Mouse (Mus musculus): Measurements from ENCODE around the gene Spata1.
"Not testable (repeated sequence)": the region's sequence is repeated elsewhere in the genome, so short reads cannot be mapped to it uniquely, and the experiment has no call there.

The Spata1 gene

DNA sequence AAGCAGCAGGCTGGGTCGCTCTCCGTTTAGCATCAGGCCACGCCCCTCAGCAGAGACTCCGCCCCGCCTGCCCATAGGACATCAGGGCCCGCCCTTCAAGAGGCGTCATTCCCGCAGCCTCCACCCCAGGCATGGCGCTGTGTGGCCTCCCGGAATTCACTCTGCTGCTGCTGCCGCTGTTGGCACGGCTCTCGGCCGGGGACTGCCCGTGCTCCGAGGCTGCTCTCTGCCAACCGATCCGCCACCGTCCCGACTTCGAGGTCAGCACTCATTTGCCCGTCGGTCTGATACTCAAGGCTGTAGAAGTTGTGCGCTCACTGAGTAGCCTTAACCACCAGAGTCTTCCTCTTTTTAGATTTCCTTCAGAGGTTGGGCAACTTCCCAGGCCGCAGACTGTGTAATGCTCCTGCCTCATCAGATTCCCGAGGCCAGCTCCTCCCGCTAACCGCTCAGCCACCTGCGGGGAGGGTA lies 49.1 kb downstream of the Spata1 start:
- DNase-seq = peak; percentile 82 to 86

DNA sequence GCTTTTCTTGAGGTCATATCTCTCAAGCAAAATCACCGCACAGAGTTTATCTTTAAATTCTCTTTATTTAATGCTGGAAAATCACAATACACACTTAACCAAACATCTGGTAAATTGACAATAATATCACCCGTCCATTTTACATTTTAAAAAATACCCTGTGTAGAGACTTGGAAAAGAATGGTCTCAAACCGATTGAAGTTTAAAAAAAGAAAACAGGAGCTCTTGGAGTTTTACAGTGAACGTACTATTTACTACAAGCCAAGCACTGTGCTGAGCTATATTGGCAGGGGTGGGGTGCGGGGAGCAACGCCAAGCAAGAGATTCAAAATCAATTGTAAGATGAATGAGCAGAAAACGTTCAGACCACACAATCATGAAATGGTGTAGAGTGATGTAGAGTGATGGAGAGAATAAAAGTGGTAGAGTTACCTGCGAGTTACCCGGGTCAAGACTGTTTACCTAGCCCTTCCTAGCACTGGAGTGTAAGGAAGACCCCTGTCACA lies 49.8 kb downstream of the Spata1 start, which contains the start of gene Ctbs:
Ctbs (plus strand) TSS at position 51 of the 506 bp plus-strand sequence.
- no peak for DNase-seq

DNA sequence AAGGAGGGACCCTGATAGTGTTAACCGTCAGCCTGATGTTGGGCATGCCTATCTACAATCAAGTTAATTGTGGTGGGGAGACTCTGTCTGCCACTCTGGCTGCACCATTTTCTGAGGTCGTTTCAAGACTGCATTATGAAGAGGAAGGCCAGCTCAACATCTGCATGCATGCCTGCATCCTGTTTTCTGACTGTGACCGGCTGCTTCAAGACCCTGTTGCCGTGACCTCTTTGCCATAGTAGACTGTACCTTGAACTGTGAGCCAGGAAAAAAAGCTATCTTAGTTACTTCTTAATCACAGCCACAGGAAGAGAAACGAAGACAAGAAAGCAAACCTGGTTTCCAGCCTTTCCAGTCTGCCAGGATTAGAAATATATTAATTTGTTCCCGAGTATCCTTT lies 50.6 kb downstream of the Spata1 start:
- DNase-seq = no peak

DNA sequence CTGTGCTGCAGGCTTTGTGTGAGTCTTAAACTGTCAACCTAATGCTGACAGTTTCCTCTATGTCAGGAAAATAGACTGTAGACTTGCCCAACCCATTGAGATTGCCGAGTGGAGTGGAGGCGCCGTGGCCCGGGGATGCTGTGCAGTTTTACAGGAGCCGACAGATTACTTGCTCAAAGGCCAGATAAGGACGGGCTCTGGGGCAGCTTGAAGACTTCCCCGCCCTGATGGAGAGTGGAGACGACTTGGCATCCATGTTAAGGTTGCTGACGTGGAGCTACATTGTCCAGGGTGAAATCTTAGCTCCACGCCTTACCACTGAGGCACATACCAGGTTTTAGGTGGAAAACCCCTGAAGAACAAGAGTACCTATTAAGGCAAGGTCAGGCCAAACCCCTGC lies 51.2 kb downstream of the Spata1 start:
- no peak for DNase-seq

DNA sequence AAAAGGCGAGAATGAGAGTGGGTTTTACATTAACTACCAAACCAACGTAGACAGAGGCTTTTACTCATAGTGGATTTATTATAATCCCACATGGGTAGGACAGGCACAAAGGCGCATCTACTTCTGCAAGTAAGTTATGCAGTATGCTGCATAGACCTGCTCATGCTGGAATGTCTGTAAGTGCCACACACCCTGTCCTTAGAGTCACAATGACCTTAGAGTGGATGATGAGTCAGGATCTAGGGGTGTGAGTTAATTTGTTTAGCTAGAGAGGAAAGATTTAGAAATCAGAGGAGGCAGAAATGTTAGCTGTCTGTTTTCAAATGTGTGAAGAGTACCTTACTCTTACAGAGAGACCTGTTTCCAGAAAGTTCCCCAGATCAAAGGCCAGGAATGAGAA lies 52.0 kb downstream of the Spata1 start:
- no peak for DNase-seq

DNA sequence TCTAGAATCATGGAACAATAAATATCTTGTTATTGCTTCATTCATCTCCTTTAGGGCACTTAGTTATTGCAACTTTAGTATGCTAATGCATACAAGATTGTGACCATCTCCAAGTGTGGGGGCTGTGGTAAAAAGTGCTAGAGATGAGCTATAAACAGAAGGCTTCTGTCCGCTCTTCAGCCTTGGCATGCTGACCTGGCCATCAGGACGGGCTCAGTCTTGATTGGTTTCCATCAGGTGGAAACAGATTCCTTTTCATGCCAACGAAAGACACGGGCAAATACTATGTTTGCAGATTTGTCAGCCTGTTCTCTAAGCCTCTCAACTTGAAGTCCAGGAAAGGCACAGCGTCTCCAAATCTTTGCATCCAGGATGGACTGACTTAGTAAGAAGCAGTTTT lies 52.4 kb downstream of the Spata1 start:
- DNase-seq = no peak

DNA sequence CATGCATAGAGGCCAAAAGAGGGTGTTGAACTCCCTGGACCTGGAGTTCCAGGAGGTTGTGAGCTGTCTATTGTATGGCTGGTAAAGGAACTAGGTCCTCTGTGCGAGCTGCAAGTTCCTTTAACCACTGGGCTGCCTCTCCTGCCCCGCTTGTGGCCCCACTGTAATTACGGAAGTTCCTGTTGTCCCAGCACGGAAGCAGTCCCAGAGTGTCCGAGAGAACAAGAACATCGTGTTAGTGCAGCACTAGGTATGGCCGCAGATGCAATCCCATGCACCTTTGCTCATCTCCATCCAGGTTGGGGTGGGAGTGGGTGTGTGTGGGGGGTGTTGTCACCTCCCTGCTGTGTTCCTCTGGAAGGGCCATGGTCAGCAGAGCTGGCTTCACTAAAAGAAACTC lies 54.7 kb downstream of the Spata1 start:
- DNase-seq = no peak

DNA sequence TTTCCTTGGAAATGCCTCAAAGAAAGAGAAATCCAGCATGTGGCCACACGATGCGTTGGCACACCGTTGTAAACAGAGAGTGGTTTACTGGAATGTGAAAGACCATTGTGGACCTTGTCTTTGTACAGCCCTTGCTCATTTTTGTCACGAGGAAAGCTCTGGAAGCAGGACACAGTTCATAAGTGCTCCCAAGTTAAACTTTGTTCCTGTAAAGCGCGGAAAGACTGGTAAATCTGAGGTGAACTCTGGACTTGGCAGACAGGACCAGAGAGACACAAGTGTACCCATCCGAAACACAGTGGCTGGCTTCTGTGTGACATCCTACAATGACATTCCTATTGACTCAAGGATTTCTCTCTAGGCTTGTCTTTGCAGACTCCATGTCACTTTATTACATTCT lies 56.2 kb downstream of the Spata1 start:
- no peak for DNase-seq

DNA sequence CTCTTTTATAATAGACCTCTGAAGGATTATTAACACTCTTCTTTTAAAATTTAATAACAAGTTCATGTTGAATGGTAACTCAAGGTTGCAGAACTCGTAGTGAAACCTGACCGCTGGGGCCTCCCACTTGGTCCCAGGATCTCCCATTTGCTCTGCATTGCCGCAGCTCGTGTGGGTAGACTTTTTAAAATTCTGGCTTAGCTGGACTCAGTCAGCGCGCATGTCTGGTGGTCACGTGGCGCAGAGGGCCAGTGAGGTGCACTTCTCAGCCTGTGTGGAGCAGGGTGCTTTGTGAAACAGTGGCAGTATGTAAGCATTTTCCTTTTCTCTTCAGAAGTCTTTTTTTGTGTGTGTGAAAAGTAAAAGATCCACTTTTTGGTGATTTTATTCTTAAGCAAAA lies 56.6 kb downstream of the Spata1 start:
- no peak for DNase-seq

DNA sequence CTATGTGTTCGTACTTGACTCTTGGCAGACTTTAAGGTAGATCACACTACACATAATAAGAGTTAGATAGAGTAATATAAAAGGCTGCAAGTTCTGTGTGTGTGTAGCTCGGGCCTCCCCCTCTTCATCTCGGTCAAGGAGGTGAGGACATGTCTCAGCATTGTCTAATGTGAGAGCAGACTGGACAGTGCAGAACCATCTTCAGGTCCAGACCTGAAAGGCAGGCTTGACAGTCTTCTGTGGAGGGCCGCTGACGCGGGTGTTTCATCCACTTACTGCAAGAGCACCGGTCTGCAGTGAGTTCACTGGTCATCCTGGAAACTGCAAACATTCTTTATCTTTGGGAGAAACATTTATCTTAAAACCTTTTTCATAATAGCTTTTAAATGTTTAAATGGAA lies 57.1 kb downstream of the Spata1 start:
- DNase-seq = no peak

DNA sequence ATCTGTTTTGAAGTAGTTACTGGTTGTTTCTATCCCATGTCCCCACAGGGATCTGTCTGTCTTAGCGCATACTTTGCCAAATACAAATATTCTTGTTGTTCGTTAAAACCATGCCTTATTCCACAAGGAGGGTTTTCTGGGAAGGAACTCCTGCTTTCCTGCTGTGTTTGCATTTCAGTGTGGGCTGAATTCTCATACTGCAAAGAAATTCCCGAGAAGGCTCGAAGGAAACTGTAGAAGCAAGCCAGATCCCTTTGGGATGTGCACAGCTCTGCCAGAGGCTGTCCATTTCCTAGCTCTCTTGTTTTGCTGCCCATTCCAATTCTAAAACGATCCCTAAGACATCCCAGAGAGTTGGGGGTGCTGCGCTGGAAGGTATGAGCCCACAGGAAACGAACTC lies 59.1 kb downstream of the Spata1 start:
- DNase-seq = no peak

DNA sequence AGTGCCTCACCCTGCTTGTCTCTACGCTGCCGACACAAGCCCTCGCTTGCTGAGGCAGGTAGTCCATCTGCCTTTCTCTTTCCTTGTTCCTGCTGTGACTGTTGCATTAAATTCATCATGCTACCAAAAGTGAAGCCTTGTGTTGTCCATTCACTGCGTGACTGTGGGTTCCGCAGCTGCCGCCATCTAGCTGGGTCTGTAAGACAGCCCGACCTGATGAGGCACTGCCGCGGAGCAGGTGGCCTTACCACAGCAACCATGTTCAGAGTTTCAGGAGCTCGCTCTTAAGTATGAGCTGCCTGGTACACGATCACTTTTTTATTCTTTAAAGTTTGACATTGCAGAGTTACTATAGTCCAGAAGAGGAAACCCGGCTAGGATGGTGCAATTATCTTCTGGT lies 59.5 kb downstream of the Spata1 start:
- no peak for DNase-seq

DNA sequence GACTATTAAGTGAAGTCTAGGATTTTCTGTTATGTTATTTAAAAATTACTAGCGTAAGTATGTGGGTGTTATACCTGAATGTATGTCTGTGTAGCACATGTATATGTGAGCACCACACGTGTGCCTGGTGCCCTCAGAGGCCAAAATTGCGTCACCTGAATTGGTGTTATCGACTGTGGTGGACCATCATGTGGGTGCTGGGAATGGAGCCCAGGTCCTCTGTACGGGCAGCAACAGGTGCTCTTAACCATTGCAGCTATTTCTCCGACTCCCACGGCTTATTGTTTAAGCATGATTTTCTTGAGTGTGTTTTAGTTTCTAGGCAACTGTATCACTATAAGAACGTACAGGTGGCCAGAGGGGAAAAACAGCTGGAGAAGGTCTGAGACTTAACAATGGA lies 63.4 kb downstream of the Spata1 start:
- DNase-seq = no peak

DNA sequence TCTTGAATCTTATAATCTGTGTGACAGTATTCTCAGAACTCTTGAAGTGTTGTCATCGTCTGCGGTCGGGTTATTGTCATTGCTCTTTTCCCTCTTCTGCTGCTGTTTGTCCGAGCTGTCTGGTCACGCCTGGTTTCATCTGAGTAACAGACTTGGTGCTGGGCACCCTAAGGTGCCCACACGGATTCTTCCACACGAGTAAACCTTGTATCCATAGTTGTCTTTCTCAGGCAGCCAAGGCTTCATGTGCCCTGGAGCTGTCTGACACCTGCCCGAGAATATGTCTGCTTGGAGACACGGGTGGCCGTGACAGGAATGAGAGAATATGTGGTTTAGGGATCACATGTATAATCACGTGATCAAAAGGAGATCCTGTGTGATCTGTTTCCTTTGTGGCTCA lies 64.0 kb downstream of the Spata1 start:
- no peak for DNase-seq

DNA sequence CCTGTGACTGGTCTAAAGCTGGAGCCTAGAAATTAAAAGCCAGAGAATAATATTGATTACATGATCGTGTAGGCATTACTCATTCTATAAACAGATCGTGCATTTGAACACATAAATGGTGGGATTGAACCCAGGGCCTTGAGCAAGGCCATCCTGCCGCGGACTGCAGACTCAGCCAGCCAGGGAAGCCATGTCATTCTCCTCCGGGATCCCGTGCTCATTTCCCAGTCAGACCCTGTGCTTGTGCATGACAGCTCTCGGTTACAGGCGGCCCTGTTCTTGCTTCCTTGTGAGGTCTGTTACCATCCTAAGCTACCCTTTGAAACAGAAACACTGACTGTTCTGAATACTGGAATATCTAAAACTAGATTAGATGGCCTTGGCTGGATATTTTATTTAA lies 64.9 kb downstream of the Spata1 start:
- no peak for DNase-seq

DNA sequence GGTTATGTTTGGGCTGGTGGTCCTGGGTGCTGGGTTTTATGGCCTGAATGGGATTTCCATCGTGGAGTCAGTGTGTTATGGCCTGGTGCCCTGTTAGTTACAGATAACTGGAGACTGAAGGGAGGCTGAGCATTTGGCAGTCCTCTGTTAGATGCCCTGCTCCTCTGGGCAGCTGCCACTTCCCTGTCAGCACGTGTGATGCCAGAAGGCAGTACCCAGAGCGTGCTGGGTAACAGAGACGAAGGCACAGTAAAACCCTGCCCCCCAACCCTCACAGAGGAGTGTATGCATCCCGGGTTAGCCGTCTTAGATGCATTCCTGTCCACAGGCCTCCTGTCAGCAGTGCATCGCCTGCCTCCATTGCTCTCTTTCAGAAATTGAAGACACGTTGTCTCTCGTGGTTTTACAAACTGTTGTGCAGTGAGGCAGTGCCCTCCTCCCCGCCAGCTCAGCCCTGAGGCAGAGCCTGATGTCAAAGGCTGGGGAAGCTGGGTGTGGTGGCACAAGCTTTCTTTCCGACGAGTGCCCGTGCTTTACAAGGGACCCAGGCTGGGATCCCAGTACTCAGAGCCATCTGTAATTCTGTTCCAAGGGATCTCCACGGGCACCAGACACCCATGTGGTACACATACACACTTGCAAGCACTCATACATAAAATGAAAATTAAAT lies 65.7 kb downstream of the Spata1 start:
- no peak for DNase-seq

DNA sequence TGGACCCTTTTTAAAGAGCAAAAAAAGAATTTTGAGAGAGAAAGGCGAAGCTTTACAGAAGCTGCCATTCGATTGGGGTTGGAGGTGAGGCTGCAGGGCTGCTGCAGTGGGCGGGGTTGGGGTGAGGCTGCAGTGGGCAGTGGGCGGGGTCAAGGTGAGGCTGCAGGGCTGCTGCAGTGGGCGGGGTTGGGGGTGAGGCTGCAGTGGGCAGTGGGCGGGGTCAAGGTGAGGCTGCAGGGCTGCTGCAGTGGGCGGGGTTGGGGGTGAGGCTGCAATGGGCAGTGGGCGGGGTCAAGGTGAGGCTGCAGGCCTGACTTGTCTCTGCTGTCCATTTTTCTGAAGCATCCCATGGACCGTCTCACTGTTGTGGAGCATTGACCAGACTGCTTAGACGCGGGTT lies 66.5 kb downstream of the Spata1 start:
- not testable (repeated sequence) for DNase-seq

DNA sequence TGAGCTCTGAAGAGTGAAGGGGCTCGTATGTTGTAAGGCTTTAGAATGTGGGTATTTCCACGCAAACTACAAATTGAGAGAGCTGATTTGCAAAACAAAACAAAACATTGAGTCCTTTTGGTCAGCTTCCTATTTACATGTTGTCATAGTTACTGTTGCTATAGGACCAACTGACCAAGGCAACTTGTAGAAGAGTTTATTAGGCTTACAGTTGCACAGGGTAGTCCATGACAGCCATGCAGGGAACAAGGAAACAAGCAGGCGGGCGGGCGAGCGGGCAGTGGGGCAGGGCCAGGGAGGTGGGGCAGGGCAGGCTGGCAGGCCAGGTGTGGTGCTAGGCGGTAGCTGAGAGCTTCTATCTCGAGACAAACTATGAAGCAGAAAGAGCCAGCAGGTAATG lies 73.1 kb downstream of the Spata1 start:
- no peak for DNase-seq

DNA sequence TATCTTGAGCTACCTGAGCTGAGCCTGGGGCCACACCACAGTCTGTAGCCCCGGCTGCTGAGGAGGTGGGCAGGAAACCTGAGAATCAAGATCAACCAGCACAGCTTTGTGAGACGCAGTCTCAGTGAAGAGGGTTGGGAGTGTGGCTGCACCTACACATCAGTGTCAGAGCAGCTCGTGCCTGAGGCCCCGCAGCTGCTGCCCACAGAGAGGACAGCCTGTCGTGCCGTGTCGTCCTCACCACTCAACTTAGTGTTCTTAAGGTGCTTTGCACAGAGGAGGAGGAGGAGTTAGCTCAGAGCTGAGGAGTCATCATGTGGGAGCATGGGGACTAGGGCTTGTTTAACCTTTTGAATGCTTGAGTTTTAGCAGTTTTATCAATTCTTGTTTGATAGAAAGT lies 73.7 kb downstream of the Spata1 start:
- DNase-seq = no peak

DNA sequence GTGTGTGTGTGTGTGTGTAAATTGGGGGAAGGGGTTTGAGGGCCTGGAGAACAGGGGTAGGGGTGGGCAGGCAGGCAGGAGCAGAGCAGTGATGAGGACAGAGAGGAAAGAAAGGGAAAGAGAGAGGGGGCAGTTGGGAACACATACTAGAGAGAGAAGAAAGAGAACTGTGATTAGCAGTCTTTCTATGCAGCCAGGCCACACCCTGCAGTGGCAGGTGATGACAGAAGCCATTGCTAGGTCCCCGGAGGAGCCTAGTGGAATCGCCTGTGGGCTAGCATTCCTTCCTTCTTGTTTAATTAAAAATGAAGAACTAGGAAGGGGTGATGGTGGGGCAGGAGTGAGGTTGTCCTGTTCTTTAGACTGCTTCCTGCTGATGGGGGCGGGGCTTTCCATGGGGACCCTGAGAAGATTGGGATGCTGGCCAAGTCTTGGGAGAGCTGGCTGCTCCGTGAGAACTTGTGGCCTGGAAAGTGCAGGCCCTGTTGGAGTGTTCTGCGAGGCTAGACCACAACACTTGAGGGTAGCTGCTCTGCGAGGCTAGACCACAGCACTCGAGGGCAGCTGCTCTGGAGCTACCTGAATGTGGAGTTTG lies 75.2 kb downstream of the Spata1 start:
- DNase-seq = no peak

DNA sequence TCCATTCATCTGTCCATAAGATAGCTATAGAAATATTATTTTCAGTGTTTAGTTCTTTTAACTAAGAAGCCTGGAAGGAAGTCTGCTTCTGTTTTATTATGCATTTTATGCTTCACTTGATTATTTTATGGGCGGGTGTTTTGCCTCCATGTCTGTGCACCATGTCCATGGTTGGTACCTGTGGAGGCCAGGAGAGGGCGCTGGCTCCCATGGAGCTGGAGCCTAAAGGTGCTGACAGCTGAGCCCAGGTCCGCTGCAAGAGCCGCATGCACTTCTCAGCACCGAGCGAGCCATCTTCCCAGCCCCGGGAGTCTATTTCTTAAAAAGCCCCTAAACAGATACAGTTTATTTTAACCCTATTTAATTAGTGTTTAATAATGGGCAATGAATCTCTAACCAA lies 75.8 kb downstream of the Spata1 start:
- no peak for DNase-seq

DNA sequence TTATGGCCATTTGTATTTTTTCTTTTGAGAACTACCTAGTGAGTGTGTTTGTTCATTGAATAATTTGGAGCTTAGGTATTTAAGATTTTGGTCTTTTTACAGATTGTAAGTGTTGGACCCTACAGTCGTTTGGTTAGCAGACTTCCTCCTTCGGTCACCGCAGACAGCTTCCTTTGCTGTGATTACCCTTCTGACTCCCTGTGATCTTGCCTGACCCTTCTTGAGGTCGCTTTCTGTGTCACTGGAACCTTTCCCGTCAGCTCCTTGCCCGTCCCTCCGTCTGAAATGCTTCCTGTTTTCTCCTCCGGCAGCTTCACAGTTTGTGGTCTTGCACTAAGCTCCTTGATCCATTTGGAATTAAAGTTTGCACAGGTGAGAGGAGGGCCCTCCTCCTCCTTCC lies 77.8 kb downstream of the Spata1 start:
- DNase-seq = no peak

DNA sequence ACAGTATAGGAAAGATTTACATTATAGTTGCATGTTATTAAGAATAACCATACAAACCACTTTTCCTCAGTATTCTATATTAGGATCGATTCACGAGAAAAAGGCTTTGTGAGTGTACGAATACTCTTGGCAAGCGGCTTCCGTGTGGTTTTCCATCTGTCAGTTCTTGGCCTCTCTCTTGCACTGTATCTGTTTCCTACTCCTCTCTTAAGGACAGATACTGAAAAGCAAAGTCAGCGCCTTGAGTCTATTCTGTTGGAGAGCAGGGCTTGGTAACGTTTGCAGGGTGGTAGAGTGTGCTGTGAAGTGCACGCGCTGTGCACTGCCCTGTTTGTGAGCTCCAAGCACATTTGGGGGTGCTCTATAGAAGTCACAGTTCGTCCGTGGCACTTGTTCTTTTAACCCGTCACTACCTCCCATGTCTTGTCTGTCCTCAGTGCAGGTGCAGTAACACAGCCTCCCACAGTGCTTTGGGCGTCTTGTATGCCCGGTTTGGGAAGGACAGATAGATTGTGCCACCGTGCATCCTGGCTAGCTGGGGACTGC lies 79.5 kb downstream of the Spata1 start:
- DNase-seq = peak in 1 of 2 experiments; percentile 52

DNA sequence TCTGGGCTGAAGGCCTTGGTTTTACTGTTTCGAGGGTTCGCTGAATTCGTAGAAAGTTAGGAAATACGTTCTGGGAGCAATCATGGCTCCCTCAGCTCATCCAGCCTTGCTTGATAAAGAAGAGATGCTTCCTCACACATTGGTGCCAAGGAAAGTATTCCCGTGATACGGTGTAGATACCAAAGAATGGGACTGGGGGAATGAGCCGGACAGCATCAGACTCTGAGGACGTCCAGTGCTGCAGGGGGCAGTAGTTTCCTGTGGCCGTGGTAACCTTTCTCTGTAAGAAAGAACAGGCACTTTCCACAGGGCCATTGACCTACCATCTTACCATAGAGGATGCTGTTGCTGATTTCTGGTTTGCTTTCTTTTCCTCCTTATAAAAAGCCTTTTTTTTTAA lies 80.0 kb downstream of the Spata1 start:
- DNase-seq = peak in 1 of 2 experiments; percentile 26
